Mouse (Mus musculus) midbrain, postnatal 0 days (tissue): ENCODE measurements at regions not wholly inside any gene's neighbourhood (a gene's known extent, or its start where the extent isn't known, plus 50 kb on each side); places are given as distances from the start of the nearest gene placed in this dataset.
A peak's percentile ranks its signal among the peaks of the same experiment; 100 is the strongest.

Experiments used
- ATAC-seq: fragments of 200-750 bp; cut with Nextera tagmentation; 2 replicates; pipeline ENCODE4 v1.8.0; 2017; ENCODE audit warnings: moderate number of reproducible peaks, mild to moderate bottlenecking, moderate TSS enrichment, moderate library complexity; ENCODE audit not compliant: low FRiP score
- DNase-seq: peaks from one replicate; pipeline ENCODE4 v3.0.0-alpha.2; 2015; ENCODE audit warnings: low spot score
- H3K27ac ChIP-seq: fragments of 300-500 bp; sonication (generic); 2 replicates; pipeline ENCODE4 v1.5.1; 2014; ENCODE audit warnings: low read depth, mild to moderate bottlenecking, low read length, mixed read lengths
- H3K27me3 ChIP-seq: fragments of 300-500 bp; sonication (generic); 2 replicates; pipeline ENCODE4 v1.6.1; 2014; ENCODE audit warnings: low read length, control low read depth, mixed read lengths; ENCODE audit not compliant: insufficient read depth
- H3K36me3 ChIP-seq: fragments of 300-500 bp; sonication (generic); 2 replicates; pipeline ENCODE4 v1.6.1; 2014; ENCODE audit warnings: low read length, control low read depth, mixed read lengths; ENCODE audit not compliant: insufficient read depth
- H3K4me1 ChIP-seq: fragments of 300-500 bp; sonication (generic); 2 replicates; pipeline ENCODE4 v1.6.1; 2014; ENCODE audit warnings: mild to moderate bottlenecking, control low read depth, antibody characterized with exemption, low read length, mixed read lengths; ENCODE audit not compliant: insufficient read depth
- H3K4me2 ChIP-seq: fragments of 300-500 bp; sonication (generic); 2 replicates; pipeline ENCODE4 v1.6.1; 2014; ENCODE audit warnings: low read depth, mild to moderate bottlenecking, low read length, mixed read lengths; ENCODE audit not compliant: poor library complexity, severe bottlenecking
- H3K4me3 ChIP-seq: fragments of 300-500 bp; sonication (generic); 2 replicates; pipeline ENCODE4 v1.5.1; 2014; ENCODE audit warnings: low read depth, mild to moderate bottlenecking, low read length, moderate library complexity
- H3K9ac ChIP-seq: fragments of 300-500 bp; sonication (generic); replicated peaks from 2 replicates; pipeline ENCODE4 v1.6.1; 2014; ENCODE audit warnings: mild to moderate bottlenecking, low read length, moderate library complexity, mixed read lengths; ENCODE audit not compliant: poor library complexity, severe bottlenecking
- H3K9me3 ChIP-seq: fragments of 300-500 bp; sonication (generic); 2 replicates; pipeline ENCODE4 v1.6.1; 2016; ENCODE audit warnings: low read length, control low read depth
- CTCF ChIP-seq: IDR thresholded peaks from 2 replicates; pipeline ENCODE4 v1.5.1; 2016; ENCODE audit warnings: antibody characterized with exemption, mild to moderate bottlenecking
- WGBS: fragments of 180-500 bp; shearing (Covaris S2); extraction: QIAGEN DNeasy Blood & Tissue Kit; methylation state at CpG from one replicate; pipeline ENCODE4 v1.1.7; 2014; 5-methylcytosine and 5-hydroxymethylcytosine counted together

DNA sequence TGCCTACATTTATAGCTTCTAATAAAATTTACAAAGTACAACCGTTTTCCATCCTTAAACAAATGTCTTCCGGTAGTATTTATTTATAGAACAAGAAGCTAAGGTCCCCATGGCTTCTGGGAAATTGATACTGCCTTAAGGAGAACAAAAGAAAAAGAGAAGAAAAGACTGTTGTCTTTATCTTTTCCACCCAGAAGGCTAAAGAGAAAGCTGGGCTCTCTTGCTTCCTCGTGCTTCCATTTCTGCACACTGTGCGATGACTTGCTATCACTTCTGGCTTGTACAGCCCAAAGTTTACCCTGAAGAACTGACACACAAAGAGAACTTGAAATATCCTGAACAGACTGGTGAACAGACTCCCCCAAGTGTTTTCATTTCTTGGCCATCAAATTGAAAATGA lies 157.2 kb downstream of the P2ry1 start:
- no peak overlapping the region for H3K27ac ChIP-seq
- H3K9me3 ChIP-seq, result no peaks in the 10 kb centered on the region
- ATAC-seq (no peak), DNase-seq (no peak)
- TF ChIP-seq CTCF, result no peak
- no peaks in the 10 kb centered on the region for H3K36me3 ChIP-seq
- no peaks in the 10 kb centered on the region for H3K27me3 ChIP-seq
- H3K4me1 ChIP-seq, result no peaks in the 10 kb centered on the region
- 71% methylated on average over 4 of the region's 4 CpGs for WGBS
- no peak overlapping the region for H3K9ac ChIP-seq
- H3K4me2 ChIP-seq, result no peak overlapping the region
- no peak overlapping the region for H3K4me3 ChIP-seq

DNA sequence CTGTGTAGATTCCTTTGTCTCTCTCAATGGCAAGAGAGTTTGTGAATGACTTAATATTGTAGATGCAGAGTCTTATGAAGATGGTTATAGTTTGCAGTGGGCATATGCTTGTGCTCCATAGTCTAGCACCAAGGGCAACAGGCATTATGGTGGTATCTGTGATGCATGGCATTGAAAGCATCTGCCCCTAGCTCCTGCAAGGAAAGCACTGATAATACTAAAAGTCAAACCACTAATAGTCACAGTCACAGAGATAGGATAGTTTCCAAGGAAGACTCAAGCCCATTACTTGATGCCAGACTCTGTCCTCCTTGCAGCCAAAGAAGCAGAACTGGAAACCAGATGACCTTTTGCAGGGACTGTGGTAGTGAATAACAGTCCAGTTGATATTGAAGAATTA lies 158.8 kb downstream of the P2ry1 start:
- TF ChIP-seq CTCF, result no peak
- H3K4me2 ChIP-seq, result no peak overlapping the region
- ATAC-seq, result no peak
- H3K4me1 ChIP-seq, result no peaks in the 10 kb centered on the region
- no peaks in the 10 kb centered on the region for H3K9me3 ChIP-seq
- H3K4me3 ChIP-seq, result no peak overlapping the region
- DNase-seq, result no peak
- no peak overlapping the region for H3K27ac ChIP-seq
- H3K27me3 ChIP-seq, result no peaks in the 10 kb centered on the region
- no peak overlapping the region for H3K9ac ChIP-seq
- H3K36me3 ChIP-seq, result no peaks in the 10 kb centered on the region

DNA sequence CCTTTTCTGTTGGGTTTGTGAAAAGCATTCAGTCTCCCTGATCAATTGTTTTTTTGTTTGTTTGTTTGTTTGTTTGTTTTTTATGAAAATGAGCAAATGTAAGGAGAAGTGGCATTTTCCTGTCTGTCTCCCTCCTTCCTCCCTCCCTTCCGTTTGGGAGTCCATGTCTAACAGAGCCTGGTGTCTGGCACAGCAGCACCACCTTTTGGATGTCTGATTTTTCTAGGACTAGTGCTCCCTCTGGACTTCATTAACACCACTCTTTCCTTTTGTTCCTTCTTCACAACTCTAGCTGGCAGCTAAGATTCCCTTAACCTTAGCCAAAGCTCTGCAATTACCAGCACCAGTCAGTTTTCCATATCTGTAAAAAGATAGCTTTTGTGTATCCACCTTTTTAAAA lies 175.6 kb upstream of the Rap2b start:
- Histone ChIP-seq H3K4me3 (no peak overlapping the region), H3K27ac (no peak overlapping the region), H3K4me1 (no peaks in the 10 kb centered on the region), H3K9me3 (no peaks in the 10 kb centered on the region), H3K4me2 (no peak overlapping the region), H3K27me3 (no peaks in the 10 kb centered on the region), H3K9ac (no peak overlapping the region), H3K36me3 (no peaks in the 10 kb centered on the region)
- ATAC-seq (no peak), DNase-seq (peak; percentile 47)
- WGBS, result 17% methylated on average over 1 of the region's 1 CpGs
- peak; percentile 65 for TF ChIP-seq CTCF

DNA sequence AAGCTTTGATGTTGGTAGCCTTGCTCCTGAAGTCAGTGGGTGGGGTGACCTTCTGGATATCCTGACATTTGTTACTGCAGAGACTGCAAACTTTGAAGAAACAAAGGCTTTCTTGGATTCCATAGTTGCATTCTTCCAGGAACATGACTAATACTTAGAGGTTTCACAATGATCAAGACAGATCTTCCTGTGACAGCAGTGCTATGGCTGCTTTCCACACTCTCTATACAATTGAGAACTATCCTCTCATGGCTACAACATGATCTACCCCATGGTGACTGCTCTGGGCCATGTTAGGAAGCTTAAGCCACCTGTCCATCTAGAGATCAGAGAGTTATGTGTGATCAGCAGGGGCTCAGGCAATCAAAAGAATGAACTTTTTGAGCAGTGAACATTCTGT lies 172.8 kb upstream of the Rap2b start:
- Histone ChIP-seq H3K27me3 (no peaks in the 10 kb centered on the region), H3K27ac (no peak overlapping the region)

DNA sequence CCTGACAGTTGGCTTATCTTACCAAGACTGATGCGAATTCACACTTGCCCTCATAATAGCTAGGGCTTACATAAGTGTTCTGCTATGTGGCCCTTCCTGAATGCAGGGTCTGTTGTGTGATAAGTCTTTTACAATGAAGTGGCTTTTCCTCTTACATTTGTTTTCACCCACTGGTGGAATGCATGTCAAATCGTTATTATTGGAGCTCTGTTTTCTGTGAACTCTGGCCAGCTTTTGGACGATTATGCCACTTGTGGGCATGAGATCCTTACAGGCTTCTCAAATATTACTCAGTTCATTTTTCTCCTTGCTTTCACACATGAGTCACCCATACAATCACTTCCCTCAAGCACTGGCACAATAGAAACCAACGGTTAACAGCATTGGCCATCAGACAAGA lies 144.9 kb upstream of the Rap2b start:
- no peak for TF ChIP-seq CTCF
- H3K9me3 ChIP-seq, result no peaks in the 10 kb centered on the region
- H3K36me3 ChIP-seq, result no peaks in the 10 kb centered on the region
- ATAC-seq (no peak), DNase-seq (peak; percentile 10)
- H3K9ac ChIP-seq, result no peak overlapping the region
- no peak overlapping the region for H3K27ac ChIP-seq
- no peak overlapping the region for H3K4me3 ChIP-seq
- no peaks in the 10 kb centered on the region for H3K27me3 ChIP-seq
- no peaks in the 10 kb centered on the region for H3K4me1 ChIP-seq
- no peak overlapping the region for H3K4me2 ChIP-seq
- 45% methylated on average over 4 of the region's 4 CpGs for WGBS

More for the DNA sequence above, 172.8 kb upstream of the Rap2b start:
- Histone ChIP-seq H3K4me1 (no peaks in the 10 kb centered on the region), H3K9ac (no peak overlapping the region), H3K4me2 (no peak overlapping the region), H3K4me3 (no peak overlapping the region), H3K9me3 (no peaks in the 10 kb centered on the region), H3K36me3 (no peaks in the 10 kb centered on the region)
- DNase-seq, result peak; percentile 0
- no peak for ATAC-seq
- no peak for TF ChIP-seq CTCF

DNA sequence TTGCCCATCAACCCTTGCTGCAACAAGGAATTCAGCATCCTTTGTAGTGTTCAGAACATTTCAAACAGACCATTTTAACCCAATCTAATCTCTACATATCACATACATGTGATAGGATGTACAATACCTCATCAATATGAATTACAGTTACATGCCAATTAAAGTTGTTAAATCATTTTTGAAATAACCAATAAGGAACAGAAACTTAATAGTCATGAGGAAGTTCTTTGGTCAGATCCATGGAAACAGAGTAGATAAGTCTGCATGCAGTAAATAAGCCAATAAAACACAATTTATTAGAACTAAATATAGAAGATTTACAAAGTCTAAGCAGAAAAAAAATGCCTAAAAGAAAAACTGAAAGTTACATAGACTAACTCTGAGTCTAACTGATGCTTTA lies 136.9 kb upstream of the Rap2b start:
- no peak overlapping the region for H3K27ac ChIP-seq
- no peaks in the 10 kb centered on the region for H3K36me3 ChIP-seq
- H3K9ac ChIP-seq, result no peak overlapping the region
- no peak for TF ChIP-seq CTCF
- ATAC-seq (no peak), DNase-seq (no peak)
- H3K4me2 ChIP-seq, result no peak overlapping the region
- H3K27me3 ChIP-seq, result no peaks in the 10 kb centered on the region
- no peak overlapping the region for H3K4me3 ChIP-seq
- H3K9me3 ChIP-seq, result no peaks in the 10 kb centered on the region
- no peaks in the 10 kb centered on the region for H3K4me1 ChIP-seq

DNA sequence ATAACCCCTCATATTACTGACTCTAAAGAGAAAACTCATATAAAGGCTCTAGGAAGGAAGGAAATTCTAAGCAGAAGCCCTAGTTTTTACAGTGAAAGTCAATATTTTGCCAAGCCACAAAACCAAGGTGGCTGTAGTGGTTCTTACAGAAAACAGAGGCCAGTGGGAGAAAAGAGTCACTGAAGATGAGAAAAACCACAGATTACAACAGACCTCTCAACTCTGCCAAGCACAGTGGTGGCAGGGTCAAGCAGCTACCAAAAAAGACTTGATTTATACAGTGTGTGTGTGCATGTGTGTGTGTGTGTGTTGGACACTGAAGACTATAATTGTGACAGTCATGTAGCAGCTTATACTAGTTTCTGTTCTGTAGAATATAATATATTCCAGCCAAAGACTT lies 136.4 kb upstream of the Rap2b start:
- no peaks in the 10 kb centered on the region for H3K27me3 ChIP-seq
- H3K9me3 ChIP-seq, result no peaks in the 10 kb centered on the region
- no peaks in the 10 kb centered on the region for H3K4me1 ChIP-seq
- DNase-seq (no peak), ATAC-seq (no peak)
- H3K27ac ChIP-seq, result no peak overlapping the region
- no peak for TF ChIP-seq CTCF
- no peak overlapping the region for H3K4me3 ChIP-seq
- no peaks in the 10 kb centered on the region for H3K36me3 ChIP-seq
- H3K4me2 ChIP-seq, result no peak overlapping the region
- H3K9ac ChIP-seq, result no peak overlapping the region
